Mouse (Mus musculus) erythroid progenitor cell, adult 5-6 weeks (primary cell): Measurements from ENCODE around the gene Rhot1. TPM values are rescaled to one million over a fixed set of nuclear protein-coding genes. Genes with fewer than 3 reads are reported as not detected.

Experiments used
- ATAC-seq: replicated peaks from 2 replicates; pipeline ENCODE4 v1.8.0; 2016; ENCODE audit warnings: moderate number of reproducible peaks, mild to moderate bottlenecking, moderate TSS enrichment, inconsistent platforms; ENCODE audit not compliant: poor library complexity, low FRiP score, severe bottlenecking
- total RNA-seq, 2 experiments: library from RNA; stranded (forward) in 1 of 2; stranded (reverse) in 1 of 2; fragments of 150-400 nt in 1 of 2; fragments of 186-747, 209-891 nt in 1 of 2; gene quantifications; 2 replicates each; pipeline versions ENCODE4 v1.2.3 to v1.2.4; 2015 to 2017; ENCODE audit warnings: low replicate concordance in 2 of 2

Gene Rhot1
- 10.1 and 14.4 TPM in 2 replicates for total RNA-seq (2015; ENCODE audit: low replicate concordance)
- total RNA-seq (2017; ENCODE audit: low replicate concordance), result 3.4 and 10.5 TPM in 2 replicates

GRCm38 (mm10) chr11:80208860-80209800 lies at the start of gene Rhot1:
TSS of gene Rhot1 (plus strand) at chr11:80209019.
- ATAC-seq, result peak; percentile 93

DNA sequence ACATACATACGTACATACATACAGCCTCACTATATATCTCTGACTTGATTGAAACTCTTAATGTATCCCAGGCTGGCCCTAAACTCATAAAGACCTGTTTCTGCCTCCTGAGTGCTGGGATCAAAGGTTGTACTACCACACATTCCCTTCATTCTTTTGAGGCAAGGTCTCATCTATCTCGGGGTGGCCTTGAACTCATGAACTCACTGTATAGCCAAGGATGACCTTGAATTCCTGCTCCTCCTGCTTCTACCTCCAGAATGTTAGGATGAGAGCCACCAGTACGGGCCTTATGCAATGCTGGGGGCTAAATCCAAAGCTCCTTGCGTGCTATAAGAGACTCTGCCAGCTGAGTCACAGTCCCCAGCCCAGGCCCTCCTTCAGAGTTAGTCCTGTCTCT lies 47.8 kb upstream of the Rhot1 start:
- no peak for ATAC-seq

DNA sequence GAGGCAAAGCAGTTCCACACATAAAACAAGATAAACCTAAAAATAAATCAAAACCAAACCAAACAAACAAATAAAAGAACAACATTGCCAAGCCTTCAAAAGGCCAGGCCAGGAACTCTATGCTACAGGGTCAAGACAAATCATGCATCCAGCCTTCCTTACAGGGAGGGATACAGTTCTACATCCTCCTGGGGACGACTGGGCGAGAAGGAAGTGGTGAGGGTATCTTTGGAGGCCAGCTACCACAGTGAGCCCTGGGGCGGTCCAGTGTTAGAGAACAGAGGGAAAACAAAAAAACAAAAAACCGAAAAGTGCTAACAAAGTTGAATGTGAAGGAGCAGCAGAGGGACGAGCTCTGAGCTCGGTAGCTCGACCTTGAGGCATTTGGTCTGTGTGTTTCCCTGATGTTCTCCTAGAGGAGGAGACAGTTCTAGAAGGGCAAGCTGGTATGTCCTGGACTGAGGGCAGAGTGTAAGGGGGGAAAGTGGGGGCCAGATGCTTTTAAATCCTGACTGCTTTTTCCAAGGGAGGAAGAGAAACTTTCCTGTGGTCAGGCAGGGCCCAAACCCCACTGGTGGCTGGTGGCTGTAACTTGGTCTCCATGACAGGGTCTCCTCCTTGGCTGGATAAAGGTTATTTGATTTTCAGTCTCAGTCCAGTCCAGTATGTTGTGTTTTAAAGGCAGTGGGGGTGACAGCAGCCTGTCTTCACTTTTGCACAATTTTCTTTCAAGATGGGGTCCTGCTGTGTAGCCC lies 45.3 kb upstream of the Rhot1 start:
- ATAC-seq, result no peak

DNA sequence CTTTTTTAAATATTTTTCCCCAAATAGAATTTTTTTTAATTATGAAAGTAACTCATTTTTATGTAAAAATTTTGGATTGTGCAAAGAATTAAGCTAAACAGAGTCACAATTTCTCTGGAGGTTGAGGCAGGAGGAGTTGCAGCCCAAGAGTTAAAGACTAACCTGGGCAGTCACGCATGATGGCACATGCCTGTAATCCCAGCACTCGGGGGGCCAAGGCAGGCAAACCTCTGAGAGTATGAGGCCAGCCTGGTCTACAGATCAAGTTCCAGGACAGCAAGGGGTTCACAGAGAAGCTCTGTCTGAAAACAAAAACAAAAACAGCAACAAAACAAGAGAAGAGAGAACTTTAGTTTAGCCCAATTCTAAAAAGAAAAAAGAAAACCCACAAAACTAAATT lies 44.6 kb upstream of the Rhot1 start:
- no peak for ATAC-seq

- no peak for ATAC-seq
These were observed 40.7 kb upstream of the Rhot1 start for GRCm38 (mm10) chr11:80168121-80168520.

DNA sequence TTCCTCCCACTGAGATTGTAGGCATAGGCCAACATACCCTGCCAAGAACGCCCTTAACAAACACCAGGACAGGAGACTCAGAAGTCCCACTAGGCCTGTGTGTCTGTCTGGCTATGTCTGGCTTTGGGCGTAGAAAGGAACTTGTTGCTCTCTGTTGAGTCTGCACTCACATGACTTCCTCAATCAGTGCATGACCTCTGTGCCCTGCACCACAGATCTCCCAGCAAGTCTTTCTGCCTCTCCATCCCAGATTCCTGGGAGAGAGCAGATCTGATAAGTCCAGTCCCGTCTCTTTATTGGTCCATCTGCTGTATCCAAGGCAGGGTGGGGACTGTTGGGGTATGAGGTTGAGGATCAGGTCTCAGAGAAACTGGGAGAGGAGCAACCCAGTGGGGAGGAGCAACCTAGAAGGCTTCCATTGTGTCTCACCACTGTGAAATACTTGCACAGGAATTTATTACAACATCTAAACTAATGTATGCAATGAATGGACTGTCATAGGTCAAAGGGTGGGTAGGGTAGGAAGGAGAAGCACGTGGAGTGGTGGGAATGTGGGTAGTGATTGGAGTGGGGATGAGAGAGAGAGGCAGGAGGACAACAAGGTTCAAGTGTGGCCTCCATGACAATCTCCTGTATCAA lies 40.1 kb upstream of the Rhot1 start:
- ATAC-seq, result no peak

GRCm38 (mm10) chr11:80169629-80170028 lies 39.2 kb upstream of the Rhot1 start:
- no peak for ATAC-seq

GRCm38 (mm10) chr11:80170351-80170750 lies 38.5 kb upstream of the Rhot1 start:
- ATAC-seq, result no peak

DNA sequence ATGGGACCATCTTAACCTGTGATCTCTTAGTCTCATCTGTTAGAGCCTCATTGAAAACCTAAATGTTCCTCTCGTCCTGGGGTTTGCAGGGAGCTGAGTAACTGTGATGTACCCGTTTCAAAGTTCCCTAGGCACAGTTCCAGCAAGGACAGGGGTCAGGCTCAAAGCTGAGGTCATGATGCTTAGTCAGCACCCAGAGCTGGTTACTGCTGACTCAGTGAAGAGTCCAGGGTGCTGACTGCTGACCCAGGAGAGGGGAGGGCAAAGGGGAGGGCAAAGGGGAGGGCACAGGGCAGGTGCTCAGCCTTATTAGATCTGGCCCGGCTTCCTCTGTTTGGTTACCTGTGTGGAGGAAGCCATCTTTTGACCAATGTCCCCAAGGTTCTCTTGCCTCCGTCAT lies 36.9 kb upstream of the Rhot1 start:
- no peak for ATAC-seq

DNA sequence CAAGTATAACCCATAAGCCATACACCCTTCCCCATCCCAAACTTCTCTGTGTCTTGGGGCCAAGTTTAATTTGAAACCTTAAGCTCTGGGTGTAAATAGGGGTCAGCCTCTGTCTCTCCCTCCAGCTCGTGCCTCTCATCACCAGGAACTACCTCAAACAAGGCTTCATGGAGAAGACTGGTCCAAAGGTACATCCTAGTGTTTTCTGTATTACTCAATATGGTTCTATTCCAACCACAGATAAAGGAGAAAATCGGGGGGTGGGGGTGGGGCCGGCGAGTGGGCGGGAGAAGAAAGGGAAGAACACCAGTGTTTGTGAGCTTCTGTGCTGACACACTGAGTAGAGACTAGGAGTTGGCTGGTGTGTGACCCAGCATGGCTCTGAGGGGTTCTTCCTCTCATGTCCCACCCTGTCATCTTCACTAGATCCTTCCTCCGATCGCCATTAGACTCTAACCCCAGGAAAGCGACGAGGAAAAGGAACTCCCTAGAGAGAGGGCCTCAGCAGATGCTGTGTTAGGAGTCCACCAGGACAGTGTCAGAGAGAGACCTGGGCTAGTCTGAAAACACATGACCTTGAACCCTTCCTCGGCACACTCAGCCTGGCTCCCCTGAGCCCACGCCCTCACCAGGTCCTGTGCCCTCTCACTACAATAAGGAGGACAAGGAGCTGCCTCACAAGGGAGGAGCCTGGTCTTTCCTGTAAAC lies 34.7 kb upstream of the Rhot1 start:
- no peak for ATAC-seq

- no peak for ATAC-seq
These were observed 31.6 kb upstream of the Rhot1 start for GRCm38 (mm10) chr11:80176911-80177895.

GRCm38 (mm10) chr11:80178316-80178715 lies 30.5 kb upstream of the Rhot1 start:
- no peak for ATAC-seq

- no peak for ATAC-seq
These were observed 27.6 kb upstream of the Rhot1 start for GRCm38 (mm10) chr11:80181021-80181749.

DNA sequence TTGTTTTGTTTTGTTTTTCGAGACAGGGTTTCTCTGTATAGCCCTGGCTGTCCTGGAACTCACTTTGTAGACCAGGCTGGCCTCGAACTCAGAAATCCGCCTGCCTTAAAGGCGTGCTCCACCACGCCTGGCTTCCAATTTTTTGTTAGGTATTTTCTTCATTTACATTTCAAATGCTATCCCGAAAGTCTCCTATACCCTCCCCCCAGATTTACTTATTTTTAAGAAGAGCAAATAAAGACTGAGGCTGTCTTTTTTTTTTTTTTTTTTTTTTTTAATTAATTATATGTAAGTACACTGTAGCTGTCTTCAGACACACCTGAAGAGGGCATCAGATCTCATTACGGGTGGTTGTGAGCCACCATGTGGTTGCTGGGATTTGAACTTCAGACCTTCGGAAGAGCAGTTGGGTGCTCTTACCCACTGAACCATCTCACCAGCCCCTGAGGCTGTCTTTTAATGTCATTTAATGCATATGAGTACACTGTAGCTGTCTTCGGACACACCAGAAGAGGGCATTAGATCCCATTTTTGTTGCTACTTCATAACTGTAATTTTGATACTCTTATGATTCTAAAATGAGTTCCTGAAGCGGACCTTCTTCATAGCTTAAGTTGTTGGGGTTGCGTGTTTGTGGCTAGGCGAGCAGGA lies 25.6 kb upstream of the Rhot1 start:
- peak; percentile 45; the same call in 1 of the 2 replicates for ATAC-seq

- peak; percentile 99 for ATAC-seq
These were observed 25.0 kb upstream of the Rhot1 start, which contains the start of gene Rnf135 for GRCm38 (mm10) chr11:80183705-80184255. TSS of gene Rnf135 (plus strand) at chr11:80183851.

DNA sequence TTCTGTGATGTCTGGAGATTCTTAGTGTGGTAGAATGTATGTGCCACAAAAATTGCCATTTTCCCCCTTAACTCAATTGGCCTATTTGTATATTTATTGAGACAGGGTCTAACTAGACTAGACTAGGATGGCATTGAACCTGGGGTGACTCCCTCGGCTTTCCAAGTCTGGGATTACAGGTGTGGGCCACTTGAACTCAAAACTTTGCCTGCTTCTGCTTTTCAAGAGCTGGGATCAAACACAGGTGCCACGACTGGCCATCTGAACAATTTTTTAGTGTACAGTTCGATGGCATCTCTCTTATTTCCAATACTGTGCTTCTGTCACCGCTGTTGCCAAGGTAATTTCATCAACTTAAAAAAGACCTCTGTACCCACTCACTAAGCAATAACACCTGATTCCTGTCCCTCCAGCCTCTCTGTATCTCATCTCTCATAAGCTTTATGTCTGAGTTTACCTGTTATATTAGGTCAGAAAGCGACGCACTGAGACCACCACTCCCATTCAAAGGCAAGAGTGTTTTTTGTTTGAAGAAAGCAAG lies 24.2 kb upstream of the Rhot1 start:
- no peak for ATAC-seq
